Mouse (Mus musculus): ENCODE measurements around the gene Lrrc26. TPM values are rescaled to one million over a fixed set of nuclear protein-coding genes. Genes with fewer than 3 reads are reported as not detected.

Gene Lrrc26
- polyA plus RNA-seq, 1 experiment from 2014 or later: 5.1 TPM

- H3K4me1 ChIP-seq (ENCODE audit: control insufficient read depth, insufficient read depth, low read length): peaks cover 3% of the 10 kb centered on the region; the same call in 1 of the 2 replicates
- no peak overlapping the region for H3K27ac ChIP-seq (replicated peaks; ENCODE audit: low read depth, low read length)
- peak; percentile 31; the same call in 1 of the 2 replicates for ATAC-seq (ENCODE audit: low read depth)
- peaks cover 50% of the 10 kb centered on the region for H3K27me3 ChIP-seq (replicated peaks; ENCODE audit: control insufficient read depth, insufficient read depth, low read length)
- H3K36me3 ChIP-seq (ENCODE audit: control insufficient read depth, insufficient read depth, low read length): no peaks in the 10 kb centered on the region
- peak overlapping the region; percentile 55 for H3K4me2 ChIP-seq (ENCODE audit: low read depth, low read length)
- H3K9me3 ChIP-seq (ENCODE audit: control insufficient read depth, low read length): no peaks in the 10 kb centered on the region
- DNase-seq (ENCODE audit: low spot score): peak; percentile 8
- 6% methylated on average over 17 of the region's 31 CpGs for whole genome bisulfite sequencing
- H3K4me3 ChIP-seq (ENCODE audit: low read depth, low read length): peak overlapping the region; percentile 34
- H3K9ac ChIP-seq (ENCODE audit: low read depth, low read length): no peak overlapping the region
Measured at GRCm38 (mm10) chr2:25318119-25318966, 28.6 kb downstream of the Lrrc26 start.

GRCm38 (mm10) chr2:25318971-25319773 lies 29.5 kb downstream of the Lrrc26 start, which contains the start of gene Grin1:
TSS of gene Grin1 (minus strand) at chr2:25319187.
- Histone ChIP-seq H3K4me2 (ENCODE audit: low read depth, low read length) (peak within 1 kb of the TSS; percentile 55), H3K36me3 (ENCODE audit: control insufficient read depth, insufficient read depth, low read length) (no peaks in the 10 kb centered on the region), H3K4me1 (ENCODE audit: control insufficient read depth, insufficient read depth, low read length) (peaks cover 3% of the 10 kb centered on the region; the same call in 1 of the 2 replicates), H3K27ac (replicated peaks; ENCODE audit: low read depth, low read length) (no peak within 1 kb of the TSS), H3K27me3 (replicated peaks; ENCODE audit: control insufficient read depth, insufficient read depth, low read length) (peaks cover 43% of the 10 kb centered on the region), H3K9ac (ENCODE audit: low read depth, low read length) (no peak within 1 kb of the TSS), H3K9me3 (ENCODE audit: control insufficient read depth, low read length) (no peaks in the 10 kb centered on the region), H3K4me3 (ENCODE audit: low read depth, low read length) (peak within 1 kb of the TSS; percentile 34)
- peak; percentile 86 for ATAC-seq (ENCODE audit: low read depth)
- DNase-seq (ENCODE audit: low spot score): peak; percentile 74
- 10% methylated on average over 57 of the region's 58 CpGs for WGBS

DNA sequence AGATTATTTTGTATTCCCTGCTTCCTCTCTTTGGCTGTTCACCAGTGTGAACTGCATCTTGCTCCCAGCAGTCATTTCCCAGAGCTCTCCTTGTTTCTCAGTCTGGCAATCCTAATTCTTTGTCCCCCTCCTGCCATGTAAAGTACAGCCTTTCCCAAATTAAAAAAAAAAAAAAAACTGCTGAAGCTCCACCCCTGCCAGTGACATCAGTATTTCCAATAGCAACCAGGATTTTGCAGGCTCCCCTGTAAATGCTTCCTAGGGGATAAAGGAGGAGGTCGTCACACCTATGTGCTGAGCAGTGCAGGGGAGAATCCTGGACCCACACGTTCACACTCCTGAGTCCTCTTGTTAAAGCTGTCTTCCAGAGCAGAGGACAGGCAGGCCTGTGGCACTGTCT lies 30.4 kb downstream of the Lrrc26 start:
- H3K4me1 ChIP-seq (ENCODE audit: control insufficient read depth, insufficient read depth, low read length): peaks cover 3% of the 10 kb centered on the region; the same call in 1 of the 2 replicates
- no peak for ATAC-seq (ENCODE audit: low read depth)
- no peak for DNase-seq (ENCODE audit: low spot score)
- no peaks in the 10 kb centered on the region for H3K9me3 ChIP-seq (ENCODE audit: control insufficient read depth, low read length)
- peaks cover 42% of the 10 kb centered on the region for H3K27me3 ChIP-seq (replicated peaks; ENCODE audit: control insufficient read depth, insufficient read depth, low read length)
- no peak overlapping the region for H3K27ac ChIP-seq (replicated peaks; ENCODE audit: low read depth, low read length)
- H3K4me2 ChIP-seq (ENCODE audit: low read depth, low read length): no peak overlapping the region
- H3K9ac ChIP-seq (ENCODE audit: low read depth, low read length): no peak overlapping the region
- no peaks in the 10 kb centered on the region for H3K36me3 ChIP-seq (ENCODE audit: control insufficient read depth, insufficient read depth, low read length)
- 48% methylated on average over 2 of the region's 2 CpGs for WGBS
- H3K4me3 ChIP-seq (ENCODE audit: low read depth, low read length): no peak overlapping the region

GRCm38 (mm10) chr2:25326036-25326435 lies 36.3 kb downstream of the Lrrc26 start:
- no peak overlapping the region for H3K4me3 ChIP-seq (ENCODE audit: low read depth, low read length)
- peaks cover under 1% of the 10 kb centered on the region; the same call in 1 of the 2 replicates for H3K4me1 ChIP-seq (ENCODE audit: control insufficient read depth, insufficient read depth, low read length)
- H3K9me3 ChIP-seq (ENCODE audit: control insufficient read depth, low read length): no peaks in the 10 kb centered on the region
- no peak for DNase-seq (ENCODE audit: low spot score)
- ATAC-seq (ENCODE audit: low read depth): no peak
- H3K36me3 ChIP-seq (ENCODE audit: control insufficient read depth, insufficient read depth, low read length): no peaks in the 10 kb centered on the region
- no peak overlapping the region for H3K27ac ChIP-seq (replicated peaks; ENCODE audit: low read depth, low read length)
- WGBS: 80% methylated on average over 2 of the region's 2 CpGs
- no peak overlapping the region for H3K9ac ChIP-seq (ENCODE audit: low read depth, low read length)
- H3K4me2 ChIP-seq (ENCODE audit: low read depth, low read length): no peak overlapping the region
- 0 out of 2 replicates have a peak, but pooled peaks cover 4% of the 10 kb centered on the region for H3K27me3 ChIP-seq (replicated peaks; ENCODE audit: control insufficient read depth, insufficient read depth, low read length)

DNA sequence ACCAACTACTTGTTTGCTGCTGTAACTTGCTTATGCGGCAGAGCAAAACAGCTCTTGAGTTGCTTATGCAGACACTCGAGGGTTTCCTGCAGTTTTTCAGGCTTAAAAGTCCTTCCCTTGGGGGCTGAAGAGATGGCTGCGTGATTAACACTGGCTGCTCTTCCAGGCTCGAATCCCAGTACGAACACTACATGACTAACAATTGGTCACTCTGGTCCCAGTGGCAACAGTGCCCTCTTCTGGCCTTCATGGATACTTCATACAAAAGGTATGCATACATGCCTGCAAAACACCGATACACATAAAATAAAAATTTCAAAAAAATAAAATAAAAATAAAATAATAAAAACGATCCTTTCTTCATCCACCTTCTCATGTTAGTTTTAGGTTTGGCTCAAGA lies 38.7 kb downstream of the Lrrc26 start:
- Histone ChIP-seq H3K27me3 (replicated peaks; ENCODE audit: control insufficient read depth, insufficient read depth, low read length) (no peaks in the 10 kb centered on the region), H3K9ac (ENCODE audit: low read depth, low read length) (no peak overlapping the region), H3K4me2 (ENCODE audit: low read depth, low read length) (no peak overlapping the region), H3K4me3 (ENCODE audit: low read depth, low read length) (no peak overlapping the region), H3K4me1 (ENCODE audit: control insufficient read depth, insufficient read depth, low read length) (peaks cover 11% of the 10 kb centered on the region), H3K27ac (replicated peaks; ENCODE audit: low read depth, low read length) (no peak overlapping the region), H3K36me3 (ENCODE audit: control insufficient read depth, insufficient read depth, low read length) (no peaks in the 10 kb centered on the region), H3K9me3 (ENCODE audit: control insufficient read depth, low read length) (no peaks in the 10 kb centered on the region)
- WGBS: 39% methylated on average over 7 of the region's 7 CpGs
- peak; percentile 18 for DNase-seq (ENCODE audit: low spot score)
- ATAC-seq (ENCODE audit: low read depth): no peak

DNA sequence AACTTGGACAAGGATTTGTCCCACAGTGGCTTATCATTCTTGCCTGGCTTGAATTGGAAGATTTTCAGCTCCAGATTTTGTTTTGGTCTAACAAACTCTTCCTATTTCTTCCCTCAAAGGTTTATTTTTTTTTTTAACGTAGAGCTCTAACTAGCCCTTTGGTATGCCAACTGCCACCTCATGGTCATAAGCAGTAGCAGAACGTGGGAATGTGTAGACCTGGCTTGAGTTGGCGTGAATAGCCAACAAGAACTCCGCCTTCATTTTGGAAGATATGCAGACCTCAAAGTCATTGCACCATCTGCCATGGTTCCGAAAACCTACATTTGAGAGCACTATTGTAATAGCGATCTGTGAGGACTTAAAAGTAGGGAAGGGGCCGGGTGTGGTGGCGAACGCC lies 41.8 kb downstream of the Lrrc26 start:
- Histone ChIP-seq H3K9ac (ENCODE audit: low read depth, low read length) (peak overlapping the region; percentile 91), H3K36me3 (ENCODE audit: control insufficient read depth, insufficient read depth, low read length) (peaks cover 26% of the 10 kb centered on the region), H3K4me2 (ENCODE audit: low read depth, low read length) (peak overlapping the region; percentile 56), H3K27ac (replicated peaks; ENCODE audit: low read depth, low read length) (no peak overlapping the region), H3K27me3 (replicated peaks; ENCODE audit: control insufficient read depth, insufficient read depth, low read length) (no peaks in the 10 kb centered on the region), H3K4me1 (ENCODE audit: control insufficient read depth, insufficient read depth, low read length) (peaks cover 14% of the 10 kb centered on the region), H3K4me3 (ENCODE audit: low read depth, low read length) (peak overlapping the region; percentile 85), H3K9me3 (ENCODE audit: control insufficient read depth, low read length) (no peaks in the 10 kb centered on the region)
- WGBS: 60% methylated on average over 9 of the region's 9 CpGs
- no peak for ATAC-seq (ENCODE audit: low read depth)
- no peak for DNase-seq (ENCODE audit: low spot score)

DNA sequence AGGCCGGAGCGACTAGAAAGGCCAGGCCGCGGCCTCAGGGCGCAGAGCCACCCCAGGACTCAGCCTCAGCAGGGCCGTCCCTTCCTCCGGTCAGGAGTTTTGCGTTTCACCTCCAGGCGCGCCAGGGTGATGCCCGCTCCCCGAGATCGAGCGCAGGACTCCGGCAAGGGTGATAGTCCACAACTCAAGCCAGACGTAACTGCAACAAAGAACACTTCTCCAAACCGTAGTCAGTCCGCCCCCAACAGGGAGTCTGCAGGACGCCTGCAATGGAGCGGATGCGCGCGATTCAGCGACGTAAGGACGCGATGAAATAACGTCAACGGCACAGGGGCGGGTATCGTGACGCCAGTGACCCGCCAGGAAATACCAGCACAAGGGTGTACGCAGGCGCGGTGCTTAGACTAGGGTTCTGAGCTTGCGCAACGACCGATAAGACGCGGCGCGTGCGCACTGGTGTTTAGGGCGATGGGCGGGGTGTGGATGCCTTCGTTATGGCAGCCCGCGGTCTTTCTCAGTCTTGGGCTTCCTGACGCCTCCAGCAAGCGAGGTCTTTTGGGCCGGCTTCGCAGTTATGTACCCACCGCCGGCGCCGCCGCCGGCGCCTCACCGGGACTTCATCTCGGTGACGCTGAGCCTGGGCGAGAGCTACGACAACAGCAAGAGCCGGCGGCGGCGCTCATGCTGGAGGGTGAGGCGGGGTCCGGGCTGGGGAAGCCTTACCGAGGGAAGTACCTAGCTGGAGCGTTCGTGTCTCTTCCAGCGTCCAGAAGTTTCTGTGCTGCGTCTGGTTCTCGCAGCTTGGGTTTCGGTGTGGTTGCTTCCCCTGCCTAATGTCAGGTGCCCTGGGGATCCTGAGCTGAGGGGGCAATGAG lies 42.8 kb downstream of the Lrrc26 start, which contains the start of gene Man1b1:
Gene Man1b1, plus strand, starts transcription at position 53 of the 875 bp plus-strand sequence.
- H3K27me3 ChIP-seq (replicated peaks; ENCODE audit: control insufficient read depth, insufficient read depth, low read length): no peaks in the 10 kb centered on the region
- peaks cover 14% of the 10 kb centered on the region for H3K4me1 ChIP-seq (ENCODE audit: control insufficient read depth, insufficient read depth, low read length)
- ATAC-seq (ENCODE audit: low read depth) (peak; percentile 99), DNase-seq (ENCODE audit: low spot score) (peak; percentile 100)
- peak within 1 kb of the TSS; percentile 91 for H3K9ac ChIP-seq (ENCODE audit: low read depth, low read length)
- peak within 1 kb of the TSS; percentile 85 for H3K4me3 ChIP-seq (ENCODE audit: low read depth, low read length)
- peaks cover 35% of the 10 kb centered on the region for H3K36me3 ChIP-seq (ENCODE audit: control insufficient read depth, insufficient read depth, low read length)
- H3K9me3 ChIP-seq (ENCODE audit: control insufficient read depth, low read length): no peaks in the 10 kb centered on the region
- H3K4me2 ChIP-seq (ENCODE audit: low read depth, low read length): peak within 1 kb of the TSS; percentile 86
- under 1% methylated on average over 74 of the region's 78 CpGs for WGBS
- H3K27ac ChIP-seq (replicated peaks; ENCODE audit: low read depth, low read length): peak within 1 kb of the TSS; percentile 89

- Histone ChIP-seq H3K27ac (replicated peaks; ENCODE audit: low read depth, low read length) (no peak overlapping the region), H3K36me3 (ENCODE audit: control insufficient read depth, insufficient read depth, low read length) (peaks cover 46% of the 10 kb centered on the region), H3K4me1 (ENCODE audit: control insufficient read depth, insufficient read depth, low read length) (peaks cover 14% of the 10 kb centered on the region), H3K4me3 (ENCODE audit: low read depth, low read length) (peak overlapping the region; percentile 85), H3K27me3 (replicated peaks; ENCODE audit: control insufficient read depth, insufficient read depth, low read length) (no peaks in the 10 kb centered on the region), H3K4me2 (ENCODE audit: low read depth, low read length) (peak overlapping the region; percentile 86), H3K9ac (ENCODE audit: low read depth, low read length) (peak overlapping the region; percentile 91), H3K9me3 (ENCODE audit: control insufficient read depth, low read length) (no peaks in the 10 kb centered on the region)
- WGBS: 81% methylated on average over 2 of the region's 2 CpGs
- DNase-seq (ENCODE audit: low spot score) (no peak), ATAC-seq (ENCODE audit: low read depth) (no peak)
Measured at GRCm38 (mm10) chr2:25333569-25333968, 43.9 kb downstream of the Lrrc26 start.
